Mouse (Mus musculus) CD8-positive naive resting alpha-beta T cell, adult 2 months (primary cell): ENCODE results near the gene Olfr1134.
"Not testable (repeated sequence)": the region's sequence is repeated elsewhere in the genome, so short reads cannot be mapped to it uniquely, and the experiment has no call there.

Experiments
- DNase-seq, 2 experiments: peaks; one replicate each; pipeline ENCODE4 v3.0.0; 2022; ENCODE audit warnings: low read depth in 2 of 2, low spot score in 2 of 2

Gene Olfr1134

DNA sequence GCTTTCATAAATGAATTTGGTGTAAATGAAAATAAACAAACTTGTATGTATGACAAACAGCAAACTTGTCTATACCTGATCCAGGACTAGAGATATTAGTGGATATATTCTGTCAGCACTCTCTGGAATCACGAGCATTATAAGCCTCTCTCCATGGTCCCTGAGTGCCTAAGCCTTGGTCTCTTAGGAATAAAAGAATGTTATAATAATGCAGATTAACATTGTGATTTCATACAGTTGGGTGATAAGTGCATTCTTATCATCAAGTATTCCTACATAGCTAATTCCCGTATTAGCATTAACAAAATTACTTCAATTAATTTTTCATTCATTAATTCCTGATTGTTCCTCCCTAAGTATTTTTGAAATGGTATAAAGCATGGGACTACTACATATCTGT lies at the start of gene Olfr1134:
Gene Olfr1134, minus strand, starts transcription at position 101 of the 400 bp plus-strand sequence.
- DNase-seq = no peak

DNA sequence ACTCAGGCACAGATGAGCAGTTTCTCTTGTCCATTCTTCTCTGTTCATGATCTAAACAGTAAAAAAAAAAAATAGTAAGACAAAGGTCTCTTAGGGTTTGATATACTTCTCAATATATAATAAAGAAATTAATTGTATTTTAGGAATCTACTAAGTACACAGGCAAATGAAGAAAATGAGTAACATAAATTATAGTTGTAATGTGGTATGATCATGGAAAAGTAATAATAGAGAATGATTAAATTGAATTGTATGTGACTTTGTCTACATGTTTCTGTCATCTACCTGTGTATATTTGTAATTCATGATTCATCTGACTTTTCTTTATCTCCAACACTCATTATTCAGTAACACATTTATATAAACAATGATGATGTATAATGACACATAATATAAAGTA lies 35.6 kb upstream of the Olfr1134 start, which contains the start of gene Olfr1136:
Gene Olfr1136, minus strand, starts transcription at position 101 of the 400 bp plus-strand sequence.
- DNase-seq = no peak

GRCm38 (mm10) chr2:87673564-87673963 lies 15.3 kb upstream of the Olfr1134 start, which contains the start of gene Olfr1135:
TSS of gene Olfr1135 (minus strand) at chr2:87673664.
- no peak for DNase-seq

DNA sequence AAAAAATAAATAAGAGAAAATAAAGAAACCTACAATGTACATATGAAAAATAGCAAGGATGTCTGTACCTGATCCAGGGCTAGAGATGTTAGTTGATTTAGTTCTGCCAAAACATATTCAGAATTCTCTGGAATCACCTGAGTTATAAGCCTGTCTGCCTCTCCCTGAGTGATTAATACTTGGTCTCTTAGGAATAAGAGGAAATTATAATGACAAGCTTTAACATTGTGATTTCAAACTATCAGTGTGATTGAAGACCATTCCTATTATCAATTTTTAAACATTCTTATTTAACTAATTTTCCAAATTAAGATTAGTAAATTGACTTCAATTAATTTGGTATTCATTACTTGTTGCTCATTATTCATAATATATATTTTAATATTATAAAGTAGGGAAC lies 11.0 kb downstream of the Olfr1134 start, which contains the start of gene Olfr1133:
Gene Olfr1133, minus strand, starts transcription at position 101 of the 400 bp plus-strand sequence.
- no peak for DNase-seq

DNA sequence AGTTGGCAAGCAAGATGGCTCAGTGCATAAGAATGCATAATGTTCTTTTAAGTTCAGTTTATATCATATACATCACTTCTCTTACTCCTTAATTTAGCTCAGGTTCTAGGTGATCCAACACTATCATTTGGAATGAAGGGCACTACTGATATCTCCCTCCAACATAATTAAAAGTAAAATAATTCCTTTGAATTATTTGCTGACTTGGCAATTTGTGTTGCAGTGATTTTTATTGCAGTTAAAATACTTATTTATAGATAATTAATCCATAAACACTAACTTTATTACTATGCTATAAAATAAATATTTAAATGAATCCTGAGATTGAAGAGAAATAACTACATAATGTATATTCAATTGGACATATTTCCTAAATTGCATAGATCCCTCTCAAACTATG lies 15.8 kb downstream of the Olfr1134 start:
- no peak for DNase-seq

GRCm38 (mm10) chr2:87637435-87637834 lies 20.8 kb downstream of the Olfr1134 start, which contains the start of gene Olfr1132:
TSS of gene Olfr1132 (minus strand) at chr2:87637535.
- DNase-seq = no peak

DNA sequence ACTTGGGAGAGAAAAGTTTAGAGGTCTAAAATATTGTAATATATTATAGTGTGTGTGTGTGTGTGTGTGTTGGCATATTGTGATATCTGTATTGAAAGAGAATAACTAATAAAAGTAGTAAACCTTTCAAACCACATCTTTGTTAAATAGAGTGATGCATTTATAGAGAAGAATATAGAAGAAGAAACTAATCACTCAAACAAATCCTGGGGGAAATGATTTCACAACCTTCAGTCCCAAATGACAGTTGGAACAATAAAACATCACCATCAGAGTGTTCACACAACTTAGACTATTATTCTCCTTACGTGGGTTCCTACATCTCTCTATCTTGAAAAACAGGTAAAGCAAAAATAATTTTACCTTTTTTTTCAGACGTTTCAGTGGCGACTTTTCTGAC lies 31.5 kb downstream of the Olfr1134 start, which contains the start of gene Olfr1131:
Gene Olfr1131, plus strand, starts transcription at position 301 of the 400 bp plus-strand sequence.
- no peak for DNase-seq

- not testable (repeated sequence) for DNase-seq
Measured at GRCm38 (mm10) chr2:87605912-87606311, 52.3 kb downstream of the Olfr1134 start, which contains the start of gene Olfr1130. TSS of gene Olfr1130 (plus strand) at chr2:87606212.
